Mouse (Mus musculus) Patski (cell line): Measurements from ENCODE around the gene Unc119b. TPM values are rescaled to one million over a fixed set of nuclear protein-coding genes. Genes with fewer than 3 reads are reported as not detected.
A peak's percentile ranks its signal among the peaks of the same experiment; 100 is the strongest.
"Not testable (repeated sequence)": the region's sequence is repeated elsewhere in the genome, so short reads cannot be mapped to it uniquely, and the experiment has no call there.

Experiments used
- ATAC-seq: fragments of 100-300 bp; one replicate; pipeline ENCODE4 v1.8.0; 2021
- CTCF ChIA-PET: fragments of 350-600 bp; sonication (Branson Sonifier 250); formaldehyde crosslinking; loops from one replicate; lab custom pipeline; 2022; ENCODE audit warnings: inconsistent platforms; lab: Charles Lee
- POLR2A ChIA-PET: fragments of 350-600 bp; sonication (Branson Sonifier 250); formaldehyde crosslinking; loops from one replicate; lab custom pipeline; 2022; ENCODE audit warnings: antibody characterized with exemption, inconsistent platforms; lab: Charles Lee
- DNase-seq: peaks from one replicate; pipeline ENCODE4 v3.0.0-alpha.2; 2011; ENCODE audit warnings: low read depth, low spot score
- H3K27me3 ChIP-seq: fragments of 371-371 bp; one replicate; pipeline ENCODE4 v1.5.1; 2021
- CTCF ChIP-seq: fragments of 100-300 bp; IDR thresholded peaks from one replicate; pipeline ENCODE4 v1.5.1; 2021
- in situ Hi-C: fragments of 300-500 bp; cut with MboI; formaldehyde crosslinking; loops from 3 replicates; pipeline ENCODE4 v1.11.1; 2018; ENCODE audit warnings: low pct_unique_long_range_greater_than_20kb, mixed read lengths
- polyA plus RNA-seq: library from polyadenylated mRNA; unstranded; gene quantifications from one replicate; pipeline ENCODE4 v1.2.3, GENCODE M21; 2021

Unc119b gene
- polyA plus RNA-seq, 1 experiment from 2014 or later, result 98.3 TPM

DNA sequence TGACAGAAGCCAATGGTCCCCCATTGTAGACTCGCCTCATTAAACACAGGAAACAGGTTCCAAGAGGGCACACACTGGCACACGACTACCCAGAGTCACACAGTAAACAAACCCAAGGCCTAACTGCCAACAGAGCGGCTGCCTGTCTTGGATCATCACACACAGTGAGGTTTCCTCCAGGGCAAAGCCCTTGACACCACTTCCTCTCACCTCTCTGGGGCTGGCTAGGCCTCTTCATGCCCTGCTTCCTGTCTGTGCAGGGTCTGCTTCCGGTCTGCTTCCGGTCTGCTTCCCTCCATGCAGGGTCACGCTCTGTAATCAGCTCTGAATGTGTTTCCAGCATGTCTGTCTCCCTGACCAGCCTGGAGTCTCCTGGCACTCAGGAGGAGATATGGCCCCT is 32.6 kb upstream of the Unc119b start:
- DNase-seq (no peak), ATAC-seq (no peak)
- H3K27me3 ChIP-seq, result no peaks in the 10 kb centered on the region
- ChIA-PET CTCF (interaction anchor here (0.8 to 1.4 kb wide), 3 partner anchors 12 to 189 kb away, joined by 3 read pairs; no protein-coding TSS in a partner anchor), POLR2A (interaction anchor here (0.6 to 1.6 kb wide), 2 partner anchors 11 to 45 kb away, joined by 3 to 6 read pairs; no protein-coding TSS in a partner anchor)
- TF ChIP-seq CTCF, result no peak
- in situ Hi-C loops, result no loop called here

- no peaks in the 10 kb centered on the region for H3K27me3 ChIP-seq
- TF ChIP-seq CTCF, result no peak
- ChIA-PET POLR2A (interaction anchor here (1.6 kb wide), 1 partner anchor 10 kb away, joined by 6 read pairs; no protein-coding TSS in a partner anchor), CTCF (interaction anchor here (1.0 to 3.0 kb wide), 3 partner anchors 11 to 41 kb away, joined by 3 to 15 read pairs (median 4); no protein-coding TSS in a partner anchor)
- in situ Hi-C loops, result no loop called here
- DNase-seq (no peak), ATAC-seq (no peak)
Observed at GRCm38 (mm10) chr5:115166815-115167194, 32.0 kb upstream of the Unc119b start.

DNA sequence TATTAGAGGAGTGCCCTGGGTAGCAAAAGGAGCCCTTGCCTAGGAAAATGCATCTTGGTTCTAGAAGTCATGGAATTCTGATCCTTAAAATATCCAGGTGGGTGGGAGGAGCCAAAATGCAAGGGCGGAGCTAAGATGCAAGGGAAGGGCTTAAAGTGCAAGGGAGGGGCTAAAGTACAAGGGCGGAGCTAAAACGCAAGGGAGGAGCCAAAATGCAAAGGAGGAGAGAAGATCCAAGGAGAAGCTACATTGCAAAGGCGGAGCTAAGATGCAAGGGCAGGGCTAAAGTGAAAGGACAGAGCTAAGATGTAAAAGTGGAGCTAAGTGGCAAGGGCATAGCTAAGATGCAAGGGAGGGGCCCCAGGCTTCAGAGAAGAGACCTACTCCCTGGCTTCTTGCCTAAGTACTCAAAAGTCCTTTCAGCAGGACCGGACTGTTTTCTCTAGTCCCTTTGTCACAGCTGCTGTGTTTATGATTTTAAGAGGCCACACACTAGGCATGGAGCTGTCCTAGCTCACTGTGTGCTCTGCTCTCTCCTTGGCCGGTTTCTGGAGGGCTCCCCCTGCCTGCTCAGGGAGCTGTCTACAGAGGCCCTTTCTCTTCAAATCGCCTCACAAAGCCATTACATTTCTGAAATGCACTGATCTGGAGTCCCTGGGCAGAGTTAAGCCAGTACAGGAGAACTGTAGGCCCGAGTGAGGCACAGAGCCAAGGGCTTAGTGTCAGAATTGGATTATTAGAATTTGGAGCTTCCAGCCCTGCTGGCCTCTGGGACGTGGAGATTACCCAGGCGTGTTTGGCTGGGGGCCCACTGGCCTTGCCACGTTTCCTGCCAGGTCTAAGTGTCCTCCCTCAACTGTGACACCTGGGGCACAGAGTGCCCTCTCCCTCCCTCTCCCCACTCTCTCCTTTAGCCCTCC is 31.4 kb upstream of the Unc119b start:
- ATAC-seq (peak; percentile 62), DNase-seq (no peak)
- no peak for TF ChIP-seq CTCF
- ChIA-PET POLR2A (interaction anchor here (1.6 kb wide), 1 partner anchor 10 kb away, joined by 6 read pairs; no protein-coding TSS in a partner anchor), CTCF (interaction anchor here (1.0 to 3.0 kb wide), 4 partner anchors 10 to 47 kb away, joined by 3 to 15 read pairs (median 4); partner anchors contain the start of gene Acads)
- no peaks in the 10 kb centered on the region for H3K27me3 ChIP-seq
- in situ Hi-C loops, result no loop called here

DNA sequence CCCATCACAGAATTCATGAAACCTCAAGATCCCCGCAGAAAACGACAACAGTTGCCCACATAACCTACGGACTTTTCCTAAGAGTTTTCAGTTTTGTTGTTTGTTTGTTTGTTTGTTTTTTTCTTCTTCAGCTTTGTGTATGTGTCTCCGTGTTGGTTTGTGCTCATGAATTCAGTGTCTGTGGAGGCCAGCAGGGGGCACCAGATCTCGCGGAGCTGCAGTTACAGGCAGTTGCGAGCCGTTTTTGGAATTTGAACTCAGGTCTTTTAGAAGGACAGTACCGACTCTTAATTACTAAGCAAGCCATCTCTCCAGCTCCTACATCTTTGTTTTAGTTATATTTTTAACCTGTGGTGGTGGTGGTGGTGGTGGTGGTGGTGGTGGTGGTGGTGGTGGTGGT is 30.6 kb upstream of the Unc119b start:
- POLR2A ChIA-PET, result no interaction called here
- H3K27me3 ChIP-seq, result no peaks in the 10 kb centered on the region
- DNase-seq (no peak), ATAC-seq (no peak)
- in situ Hi-C loops, result no loop called here
- CTCF ChIA-PET, result interaction anchor here (0.8 to 3.0 kb wide), 3 partner anchors 21 to 46 kb away, joined by 3 to 15 read pairs (median 3); partner anchors contain the start of gene Acads
- no peak for TF ChIP-seq CTCF

GRCm38 (mm10) chr5:115164446-115164845 is 29.7 kb upstream of the Unc119b start:
- CTCF ChIA-PET, result interaction anchor here (3.0 kb wide), 1 partner anchor 39 kb away, joined by 15 read pairs; no protein-coding TSS in a partner anchor
- DNase-seq, in situ Hi-C loops, ATAC-seq, POLR2A ChIA-PET, H3K27me3 ChIP-seq: not testable (repeated sequence)

GRCm38 (mm10) chr5:115163563-115163962 is 28.8 kb upstream of the Unc119b start:
- CTCF ChIA-PET, result interaction anchor here (1.1 to 1.6 kb wide), 2 partner anchors 25 to 38 kb away, joined by 3 to 6 read pairs; no protein-coding TSS in a partner anchor
- DNase-seq (no peak), ATAC-seq (no peak)
- no peak for TF ChIP-seq CTCF
- POLR2A ChIA-PET, result interaction anchor here (0.6 to 1.6 kb wide), 2 partner anchors 38 to 257 kb away, joined by 3 to 5 read pairs; no protein-coding TSS in a partner anchor
- in situ Hi-C loops, result no loop called here
- H3K27me3 ChIP-seq, result no peaks in the 10 kb centered on the region

DNA sequence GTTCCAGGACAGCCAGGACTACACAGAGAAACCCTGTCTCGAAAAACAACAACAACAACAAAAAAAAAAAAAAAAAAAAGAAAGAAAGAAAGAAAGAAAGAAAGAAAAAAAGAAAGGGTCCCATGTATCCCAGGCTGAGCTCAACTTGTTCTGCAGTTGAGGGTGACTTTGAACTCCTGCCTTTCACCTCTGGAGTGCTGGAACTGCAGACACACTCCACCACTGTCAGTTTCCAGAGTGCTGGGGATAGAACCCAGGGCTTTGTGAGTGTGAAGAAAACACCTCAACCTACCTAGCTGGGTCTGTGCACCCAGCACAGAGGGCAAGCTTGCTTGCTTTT is 27.1 kb upstream of the Unc119b start:
- DNase-seq, in situ Hi-C loops, H3K27me3 ChIP-seq, ATAC-seq: not testable (repeated sequence)
- POLR2A ChIA-PET, result interaction anchor here (0.6 to 1.1 kb wide), 3 partner anchors 13 to 58 kb away, joined by 3 to 6 read pairs (median 5); no protein-coding TSS in a partner anchor
- CTCF ChIA-PET, result interaction anchor here (0.8 kb wide), 1 partner anchor 184 kb away, joined by 3 read pairs; no protein-coding TSS in a partner anchor

DNA sequence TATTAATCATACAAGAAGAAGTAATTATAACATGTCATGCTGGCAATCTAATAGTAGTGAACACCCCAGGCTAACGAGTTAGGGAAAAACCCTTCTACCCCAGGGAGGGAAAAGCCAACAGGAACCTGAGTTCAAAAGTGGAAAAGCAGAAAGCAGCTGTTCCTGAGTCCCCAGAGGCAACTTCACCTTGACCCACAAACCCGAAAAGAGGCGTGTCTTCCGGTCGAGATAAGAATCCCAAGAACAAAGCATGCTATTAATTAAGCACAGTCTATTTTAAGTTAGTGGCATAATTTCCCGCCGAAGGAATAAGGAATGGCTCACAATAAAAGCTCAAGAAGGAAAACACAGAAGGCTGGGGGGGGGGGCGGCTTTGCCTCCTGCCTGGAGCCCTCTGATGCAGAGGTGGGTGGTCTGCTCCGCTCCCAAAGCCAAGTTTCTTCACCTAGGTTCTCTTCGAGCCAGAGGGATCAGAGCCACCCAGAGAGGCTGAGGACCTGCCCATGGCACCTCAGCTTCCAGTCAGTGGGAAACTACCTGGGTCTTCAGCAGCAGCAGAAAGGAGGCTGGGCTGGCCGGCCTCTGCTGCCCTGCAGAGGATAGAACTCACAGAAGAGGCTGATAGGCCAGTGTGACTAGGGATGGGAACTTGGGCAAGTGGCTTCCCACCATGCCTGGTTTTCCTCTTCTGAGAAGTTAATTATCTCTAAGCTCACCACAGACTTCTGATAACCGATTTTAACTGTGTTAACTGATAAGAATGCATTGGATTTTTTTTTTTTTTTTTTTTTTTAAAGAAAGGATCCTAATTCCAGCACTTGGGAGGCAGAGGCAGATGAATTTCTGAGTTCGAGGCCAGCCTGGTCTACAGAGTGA is 26.5 kb upstream of the Unc119b start:
- ChIA-PET CTCF (interaction anchor here (1.2 to 1.9 kb wide), 3 partner anchors 10 to 182 kb away, joined by 3 to 7 read pairs (median 3); no protein-coding TSS in a partner anchor), POLR2A (interaction anchor here (0.6 to 1.5 kb wide), 4 partner anchors 34 to 139 kb away, joined by 3 to 5 read pairs (median 3); partner anchors contain the start of gene Dynll1)
- DNase-seq, result no peak
- no peak for TF ChIP-seq CTCF
- no peak for ATAC-seq
- in situ Hi-C loops, result no loop called here
- no peaks in the 10 kb centered on the region for H3K27me3 ChIP-seq

DNA sequence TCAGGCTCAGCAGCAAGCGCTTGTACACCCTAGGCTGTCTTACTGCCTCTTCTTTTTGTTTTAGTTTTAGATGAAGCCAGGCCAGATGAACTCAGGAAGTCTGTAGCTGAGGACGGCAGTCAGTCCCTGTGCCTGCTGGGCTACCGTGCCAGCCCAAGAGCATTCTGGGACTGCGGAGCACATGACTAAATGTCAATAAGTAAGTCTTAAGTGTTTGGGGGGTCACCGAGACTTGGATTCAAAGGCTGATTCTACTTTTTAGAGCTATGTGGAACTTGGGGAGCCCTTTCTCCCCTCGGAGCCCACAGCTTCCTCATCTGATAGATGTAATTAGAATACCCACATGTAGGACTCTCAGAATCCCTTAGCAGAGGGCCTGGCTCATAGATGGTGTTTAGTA is 25.9 kb upstream of the Unc119b start:
- CTCF ChIA-PET, result interaction anchor here (1.2 to 1.9 kb wide), 4 partner anchors 9 to 182 kb away, joined by 3 to 7 read pairs (median 3); no protein-coding TSS in a partner anchor
- no peak for TF ChIP-seq CTCF
- in situ Hi-C loops, result no loop called here

More for the DNA sequence above, 25.9 kb upstream of the Unc119b start:
- H3K27me3 ChIP-seq, result no peaks in the 10 kb centered on the region
- ATAC-seq (no peak), DNase-seq (no peak)
- POLR2A ChIA-PET, result interaction anchor here (0.6 to 1.5 kb wide), 3 partner anchors 10 to 140 kb away, joined by 3 read pairs; partner anchors contain the start of gene Dynll1
